In genomic region chr13:81237947-81238346, GRCm38 (mm10) we compare ENCODE assay signal across 20 mouse cellular contexts.
DNase-seq lines count a peak whose midpoint lies in the region; ATAC-seq and TF ChIP-seq lines count a peak whose summit lies in the region.
"Had no signal": no experiment of that assay in that cellular context is flagged by ENCODE, and none has a peak within 500 bp of the region (broad histone marks: within the 10 kb centered on the region; RNA-seq: fewer than 3 reads in every experiment).

No protein-coding gene starts in this region.

- no peak for ATAC-seq in embryonic facial prominence, embryonic 14.5 days (ENCODE audit: low read depth)
- ATAC-seq in limb, embryonic 14.5 days (ENCODE audit: low FRiP score, low read depth), result 0 out of 2 replicates have a peak, but pooled peaks have one; percentile 41
- ATAC-seq: liver, embryonic 12.5 days had no signal

- 0 out of 2 replicates have a peak, but pooled peaks cover 3% of the 10 kb centered on the region for H3K4me1 ChIP-seq in embryonic facial prominence, embryonic 14.5 days (ENCODE audit: control insufficient read depth, insufficient read depth, low read length)
- no peaks in the 10 kb centered on the region for H3K4me1 ChIP-seq in embryonic facial prominence, embryonic 10.5 days
- peaks cover 2% of the 10 kb centered on the region; the same call in 1 of the 2 replicates for H3K4me1 ChIP-seq in limb, embryonic 14.5 days (ENCODE audit: control insufficient read depth, insufficient read depth, low read length)
- H3K4me1 ChIP-seq in limb, embryonic 10.5 days, result no peaks in the 10 kb centered on the region
- H3K4me1 ChIP-seq: heart, embryonic 13.5 days; hindbrain, embryonic 15.5 days; liver, embryonic 12.5 days; neural tube, embryonic 15.5 days had no signal

- H3K4me3 ChIP-seq in embryonic facial prominence, embryonic 14.5 days (ENCODE audit: low read depth, low read length), result no peak overlapping the region
- H3K4me3 ChIP-seq in embryonic facial prominence, embryonic 10.5 days, result no peak overlapping the region
- H3K4me3 ChIP-seq in limb, embryonic 14.5 days (replicated peaks; ENCODE audit: low read length), result no peak overlapping the region
- H3K4me3 ChIP-seq in limb, embryonic 10.5 days, result no peak overlapping the region
- H3K4me3 ChIP-seq in myocyte, result no peak overlapping the region
- H3K4me3 ChIP-seq: heart, embryonic 13.5 days; hindbrain, embryonic 15.5 days; liver, embryonic 12.5 days; neural tube, embryonic 15.5 days had no signal

- no peak overlapping the region for H3K9ac ChIP-seq in embryonic facial prominence, embryonic 14.5 days (ENCODE audit: low read depth, low read length)
- no peak overlapping the region for H3K9ac ChIP-seq in limb, embryonic 14.5 days (ENCODE audit: low read depth, low read length, severe bottlenecking)
- H3K9ac ChIP-seq: heart, embryonic 13.5 days; hindbrain, embryonic 15.5 days; liver, embryonic 12.5 days; neural tube, embryonic 15.5 days had no signal

- peak; percentile 27 for DNase-seq in embryonic facial prominence, embryonic 14.5 days (ENCODE audit: low spot score)
- DNase-seq in embryonic facial prominence, embryonic 10.5 days (ENCODE audit: low spot score), result no peak
- DNase-seq in limb, embryonic 14.5 days (ENCODE audit: low spot score), result peak; percentile 27
- DNase-seq in limb, embryonic 10.5 days (ENCODE audit: low spot score), result no peak
- DNase-seq in NIH3T3 (ENCODE audit: low read depth), result peak; percentile 11
- DNase-seq in spleen, adult 12 weeks (ENCODE audit: low spot score), result no peak
- no peak for DNase-seq in lung, postnatal 25 days (ENCODE audit: low spot score)
- DNase-seq: cerebellum, postnatal 25 days; heart, adult 18-20 months; heart, postnatal 36 days; kidney, adult 11 months; lung, adult 2 months; lung, postnatal 36 days; right cerebral cortex, postnatal 25 days had no signal

- no peak overlapping the region for H3ac ChIP-seq in myocyte (ENCODE audit: control insufficient read depth, insufficient read length)

- H3K79me2 ChIP-seq in myocyte (ENCODE audit: control insufficient read depth, insufficient read depth), result no peaks in the 10 kb centered on the region

- H3K36me3 ChIP-seq in embryonic facial prominence, embryonic 14.5 days (ENCODE audit: control insufficient read depth, insufficient read depth, low read length), result no peaks in the 10 kb centered on the region
- no peaks in the 10 kb centered on the region for H3K36me3 ChIP-seq in embryonic facial prominence, embryonic 10.5 days (replicated peaks)
- H3K36me3 ChIP-seq in limb, embryonic 14.5 days (ENCODE audit: control insufficient read depth, insufficient read depth, low read length), result no peaks in the 10 kb centered on the region
- H3K36me3 ChIP-seq in limb, embryonic 10.5 days, result no peaks in the 10 kb centered on the region
- no peaks in the 10 kb centered on the region for H3K36me3 ChIP-seq in myocyte (ENCODE audit: control insufficient read depth, insufficient read depth)
- H3K36me3 ChIP-seq: heart, embryonic 13.5 days; hindbrain, embryonic 15.5 days; liver, embryonic 12.5 days; neural tube, embryonic 15.5 days had no signal

- TF ChIP-seq POLR2A in limb, embryonic 14.5 days (IDR thresholded peaks at IDR 0.05; ENCODE audit: borderline replicate concordance, extremely low read depth, insufficient read depth, insufficient read length), result no peak
- no peak for TF ChIP-seq POLR2A in myocyte (IDR thresholded peaks at IDR 0.05; ENCODE audit: insufficient read length, low read depth)

- H3K4me2 ChIP-seq in embryonic facial prominence, embryonic 14.5 days (ENCODE audit: low read depth, low read length), result no peak overlapping the region
- no peak overlapping the region for H3K4me2 ChIP-seq in limb, embryonic 14.5 days (replicated peaks; ENCODE audit: low read depth, low read length, severe bottlenecking)
- H3K4me2 ChIP-seq in myocyte (ENCODE audit: low read depth), result no peak overlapping the region
- H3K4me2 ChIP-seq: heart, embryonic 13.5 days; hindbrain, embryonic 15.5 days; liver, embryonic 12.5 days; midbrain, embryonic 11.5 days; neural tube, embryonic 15.5 days had no signal

- no peaks in the 10 kb centered on the region for H3K9me3 ChIP-seq in embryonic facial prominence, embryonic 14.5 days (ENCODE audit: control insufficient read depth, low read length)
- H3K9me3 ChIP-seq in embryonic facial prominence, embryonic 10.5 days, result no peaks in the 10 kb centered on the region
- no peaks in the 10 kb centered on the region for H3K9me3 ChIP-seq in limb, embryonic 14.5 days (ENCODE audit: control insufficient read depth, low read length)
- H3K9me3 ChIP-seq in limb, embryonic 10.5 days (replicated peaks), result no peaks in the 10 kb centered on the region
- H3K9me3 ChIP-seq: heart, embryonic 13.5 days; hindbrain, embryonic 15.5 days; liver, embryonic 12.5 days; neural tube, embryonic 15.5 days had no signal

- WGBS in embryonic facial prominence, embryonic 14.5 days, result 65% methylated on average over 5 of the region's 5 CpGs
- WGBS in embryonic facial prominence, embryonic 10.5 days, result 80% methylated on average over 5 of the region's 5 CpGs
- 68% methylated on average over 5 of the region's 5 CpGs for WGBS in limb, embryonic 14.5 days
- 78% methylated on average over 5 of the region's 5 CpGs for WGBS in limb, embryonic 10.5 days

- no peak overlapping the region for H3K27ac ChIP-seq in embryonic facial prominence, embryonic 14.5 days (replicated peaks; ENCODE audit: low read depth, low read length)
- H3K27ac ChIP-seq in embryonic facial prominence, embryonic 10.5 days (replicated peaks), result no peak overlapping the region
- H3K27ac ChIP-seq in limb, embryonic 14.5 days (replicated peaks; ENCODE audit: low read depth, low read length), result no peak overlapping the region
- no peak overlapping the region for H3K27ac ChIP-seq in limb, embryonic 10.5 days
- H3K27ac ChIP-seq: heart, embryonic 13.5 days; hindbrain, embryonic 15.5 days; liver, embryonic 12.5 days; neural tube, embryonic 15.5 days had no signal

- no peaks in the 10 kb centered on the region for H3K27me3 ChIP-seq in embryonic facial prominence, embryonic 14.5 days (replicated peaks; ENCODE audit: control insufficient read depth, insufficient read depth, low read length)
- no peaks in the 10 kb centered on the region for H3K27me3 ChIP-seq in embryonic facial prominence, embryonic 10.5 days (replicated peaks; ENCODE audit: low read depth, poor library complexity, severe bottlenecking)
- no peaks in the 10 kb centered on the region for H3K27me3 ChIP-seq in limb, embryonic 14.5 days (ENCODE audit: control insufficient read depth, insufficient read depth, low read length)
- no peaks in the 10 kb centered on the region for H3K27me3 ChIP-seq in limb, embryonic 10.5 days (ENCODE audit: low read depth, poor library complexity, severe bottlenecking)
- no peaks in the 10 kb centered on the region for H3K27me3 ChIP-seq in myocyte (ENCODE audit: control insufficient read depth, insufficient read depth, insufficient read length)
- H3K27me3 ChIP-seq: heart, embryonic 13.5 days; hindbrain, embryonic 15.5 days; liver, embryonic 12.5 days; neural tube, embryonic 15.5 days had no signal

TF ChIP-seq in myocyte, 11 proteins besides CTCF, POLR2A, EP300 and RAD21:
- no peak for TF ChIP-seq SRF (IDR thresholded peaks at IDR 0.05; ENCODE audit: control insufficient read depth, insufficient read length, low read depth)
- no peak for TF ChIP-seq MAX (IDR thresholded peaks at IDR 0.05; ENCODE audit: low read depth)
- TF ChIP-seq TCF12 (IDR thresholded peaks at IDR 0.05; ENCODE audit: insufficient read depth, poor library complexity, severe bottlenecking), result no peak
- peak; percentile 76 for TF ChIP-seq USF1 (IDR thresholded peaks at IDR 0.05; ENCODE audit: low read depth)

Comparison
In these comparisons a context has a peak if more than half of its experiments do, and no peak if none do; other contexts are left out.
1. DNase-seq: peak in embryonic facial prominence, embryonic 14.5 days (single experiment), limb, embryonic 14.5 days (single experiment) and NIH3T3 (single experiment); none in embryonic facial prominence, embryonic 10.5 days (single experiment), limb, embryonic 10.5 days (single experiment), spleen, adult 12 weeks (single experiment) and lung, postnatal 25 days (single experiment).